Mouse (Mus musculus): Measurements from ENCODE around the gene Mylk3. TPM values are rescaled to one million over a fixed set of nuclear protein-coding genes. Genes with fewer than 3 reads are reported as not detected.

Mylk3 gene
- polyA plus RNA-seq, 2 experiments: 0.53 to 1.2 TPM

GRCm38 (mm10) chr8:85381926-85382325 lies 4.2 kb downstream of the Mylk3 start:
- ATAC-seq (ENCODE audit: low FRiP score, low read depth) (no peak), DNase-seq (ENCODE audit: low spot score) (no peak)
- H3K36me3 ChIP-seq (ENCODE audit: control insufficient read depth, insufficient read depth, low read length): no peaks in the 10 kb centered on the region
- peaks cover 21% of the 10 kb centered on the region for H3K4me1 ChIP-seq (ENCODE audit: control insufficient read depth, insufficient read depth, low read length)
- no peak overlapping the region for H3K4me3 ChIP-seq (replicated peaks; ENCODE audit: low read length)
- no peak overlapping the region for H3K4me2 ChIP-seq (replicated peaks; ENCODE audit: low read depth, low read length, severe bottlenecking)
- WGBS: 73% methylated on average over 4 of the region's 4 CpGs
- no peaks in the 10 kb centered on the region for H3K27me3 ChIP-seq (ENCODE audit: control insufficient read depth, insufficient read depth, low read length)
- H3K9ac ChIP-seq (ENCODE audit: low read depth, low read length, severe bottlenecking): no peak overlapping the region
- H3K9me3 ChIP-seq (ENCODE audit: control insufficient read depth, low read length): no peaks in the 10 kb centered on the region
- no peak overlapping the region for H3K27ac ChIP-seq (replicated peaks; ENCODE audit: low read depth, low read length)
- no peak for TF ChIP-seq POLR2A (IDR thresholded peaks at IDR 0.05; ENCODE audit: borderline replicate concordance, extremely low read depth, insufficient read depth, insufficient read length)

- Histone ChIP-seq H3K27ac (replicated peaks; ENCODE audit: low read depth, low read length) (no peak overlapping the region), H3K4me3 (replicated peaks; ENCODE audit: low read length) (no peak overlapping the region), H3K9me3 (ENCODE audit: control insufficient read depth, low read length) (no peaks in the 10 kb centered on the region), H3K36me3 (ENCODE audit: control insufficient read depth, insufficient read depth, low read length) (no peaks in the 10 kb centered on the region), H3K9ac (ENCODE audit: low read depth, low read length, severe bottlenecking) (no peak overlapping the region), H3K27me3 (ENCODE audit: control insufficient read depth, insufficient read depth, low read length) (no peaks in the 10 kb centered on the region), H3K4me2 (replicated peaks; ENCODE audit: low read depth, low read length, severe bottlenecking) (no peak overlapping the region), H3K4me1 (ENCODE audit: control insufficient read depth, insufficient read depth, low read length) (peaks cover 21% of the 10 kb centered on the region)
- no peak; the same call in 1 of the 2 replicates for ATAC-seq (ENCODE audit: low FRiP score, low read depth)
- DNase-seq (ENCODE audit: low spot score): no peak
- 64% methylated on average over 8 of the region's 8 CpGs for WGBS
- no peak for TF ChIP-seq POLR2A (IDR thresholded peaks at IDR 0.05; ENCODE audit: borderline replicate concordance, extremely low read depth, insufficient read depth, insufficient read length)
Measured at GRCm38 (mm10) chr8:85380824-85381209, 5.3 kb downstream of the Mylk3 start.

- no peak for TF ChIP-seq POLR2A (IDR thresholded peaks at IDR 0.05; ENCODE audit: borderline replicate concordance, extremely low read depth, insufficient read depth, insufficient read length)
- DNase-seq (ENCODE audit: low spot score) (no peak), ATAC-seq (ENCODE audit: low FRiP score, low read depth) (no peak)
- H3K9ac ChIP-seq (ENCODE audit: low read depth, low read length, severe bottlenecking): no peak overlapping the region
- no peaks in the 10 kb centered on the region for H3K9me3 ChIP-seq (ENCODE audit: control insufficient read depth, low read length)
- H3K27me3 ChIP-seq (ENCODE audit: control insufficient read depth, insufficient read depth, low read length): no peaks in the 10 kb centered on the region
- no peak overlapping the region for H3K4me2 ChIP-seq (replicated peaks; ENCODE audit: low read depth, low read length, severe bottlenecking)
- H3K36me3 ChIP-seq (ENCODE audit: control insufficient read depth, insufficient read depth, low read length): no peaks in the 10 kb centered on the region
- peaks cover 21% of the 10 kb centered on the region for H3K4me1 ChIP-seq (ENCODE audit: control insufficient read depth, insufficient read depth, low read length)
- H3K27ac ChIP-seq (replicated peaks; ENCODE audit: low read depth, low read length): no peak overlapping the region
- WGBS: 77% methylated on average over 10 of the region's 10 CpGs
- no peak overlapping the region for H3K4me3 ChIP-seq (replicated peaks; ENCODE audit: low read length)
Measured at GRCm38 (mm10) chr8:85380123-85380823, 5.9 kb downstream of the Mylk3 start.

- H3K4me2 ChIP-seq (replicated peaks; ENCODE audit: low read depth, low read length, severe bottlenecking): no peak overlapping the region
- H3K36me3 ChIP-seq (ENCODE audit: control insufficient read depth, insufficient read depth, low read length): no peaks in the 10 kb centered on the region
- H3K27me3 ChIP-seq (ENCODE audit: control insufficient read depth, insufficient read depth, low read length): no peaks in the 10 kb centered on the region
- TF ChIP-seq POLR2A (IDR thresholded peaks at IDR 0.05; ENCODE audit: borderline replicate concordance, extremely low read depth, insufficient read depth, insufficient read length): no peak
- 32% methylated on average over 2 of the region's 2 CpGs for WGBS
- DNase-seq (ENCODE audit: low spot score) (peak; percentile 81), ATAC-seq (ENCODE audit: low FRiP score, low read depth) (peak; percentile 72)
- H3K9ac ChIP-seq (ENCODE audit: low read depth, low read length, severe bottlenecking): no peak overlapping the region
- H3K9me3 ChIP-seq (ENCODE audit: control insufficient read depth, low read length): no peaks in the 10 kb centered on the region
- no peak overlapping the region for H3K4me3 ChIP-seq (replicated peaks; ENCODE audit: low read length)
- peak overlapping the region; percentile 68 for H3K27ac ChIP-seq (replicated peaks; ENCODE audit: low read depth, low read length)
- H3K4me1 ChIP-seq (ENCODE audit: control insufficient read depth, insufficient read depth, low read length): peaks cover 21% of the 10 kb centered on the region
Measured at GRCm38 (mm10) chr8:85379142-85379781, 6.9 kb downstream of the Mylk3 start.

- Histone ChIP-seq H3K4me3 (replicated peaks; ENCODE audit: low read length) (no peak overlapping the region), H3K4me2 (replicated peaks; ENCODE audit: low read depth, low read length, severe bottlenecking) (no peak overlapping the region), H3K9me3 (ENCODE audit: control insufficient read depth, low read length) (no peaks in the 10 kb centered on the region), H3K4me1 (ENCODE audit: control insufficient read depth, insufficient read depth, low read length) (peaks cover 26% of the 10 kb centered on the region), H3K27ac (replicated peaks; ENCODE audit: low read depth, low read length) (no peak overlapping the region), H3K27me3 (ENCODE audit: control insufficient read depth, insufficient read depth, low read length) (no peaks in the 10 kb centered on the region), H3K36me3 (ENCODE audit: control insufficient read depth, insufficient read depth, low read length) (no peaks in the 10 kb centered on the region), H3K9ac (ENCODE audit: low read depth, low read length, severe bottlenecking) (no peak overlapping the region)
- DNase-seq (ENCODE audit: low spot score): no peak
- no peak for TF ChIP-seq POLR2A (IDR thresholded peaks at IDR 0.05; ENCODE audit: borderline replicate concordance, extremely low read depth, insufficient read depth, insufficient read length)
- WGBS: 55% methylated on average over 3 of the region's 3 CpGs
- no peak for ATAC-seq (ENCODE audit: low FRiP score, low read depth)
Measured at GRCm38 (mm10) chr8:85376516-85376915, 9.6 kb downstream of the Mylk3 start.

Data from limb, embryonic 14.5 days (tissue).